ENCODE assay signal across 8 mouse cellular contexts in the genomic region with DNA sequence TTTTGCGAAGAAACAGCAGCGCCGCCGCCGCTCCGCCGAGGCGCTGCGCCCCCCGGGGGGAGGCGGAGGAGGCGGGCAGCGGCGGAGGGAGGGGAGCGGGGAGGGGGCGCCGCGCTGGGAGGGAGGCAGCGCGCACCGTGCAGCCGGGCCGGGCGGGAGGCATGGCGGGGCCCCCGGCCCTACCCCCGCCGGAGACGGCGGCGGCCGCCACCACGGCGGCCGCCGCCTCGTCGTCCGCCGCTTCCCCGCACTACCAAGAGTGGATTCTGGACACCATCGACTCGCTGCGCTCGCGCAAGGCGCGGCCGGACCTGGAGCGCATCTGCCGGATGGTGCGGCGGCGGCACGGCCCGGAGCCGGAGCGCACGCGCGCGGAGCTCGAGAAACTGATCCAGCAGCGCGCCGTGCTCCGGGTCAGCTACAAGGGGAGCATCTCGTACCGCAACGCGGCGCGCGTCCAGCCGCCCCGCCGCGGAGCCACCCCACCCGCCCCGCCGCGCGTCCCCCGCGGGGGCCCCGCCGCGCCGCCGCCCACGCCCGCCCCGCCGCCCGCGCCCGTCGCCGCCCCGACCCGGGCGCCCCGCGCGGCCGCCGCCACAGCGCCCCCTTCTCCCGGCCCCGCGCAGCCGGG. TPM values are rescaled to one million over a fixed set of nuclear protein-coding genes. Genes with fewer than 3 reads are reported as not detected.
DNase-seq lines count a peak whose midpoint lies in the region; ATAC-seq and TF ChIP-seq lines count a peak whose summit lies in the region.

A gene (plus strand): TSS at position 162 of the 631 bp plus-strand sequence.

- H3K4me3 ChIP-seq in intestine, embryonic 14.5 days (ENCODE audit: low read depth, low read length): peak within 1 kb of the TSS; percentile 76
- peak within 1 kb of the TSS; percentile 80 for H3K4me3 ChIP-seq in limb, embryonic 15.5 days
- peak within 1 kb of the TSS; percentile 73 for H3K4me3 ChIP-seq in midbrain, postnatal 0 days (ENCODE audit: low read depth, low read length)

- H3K4me2 ChIP-seq in intestine, embryonic 14.5 days (ENCODE audit: low read length): peak within 1 kb of the TSS; percentile 81
- peak within 1 kb of the TSS; percentile 86 for H3K4me2 ChIP-seq in limb, embryonic 15.5 days
- H3K4me2 ChIP-seq in midbrain, postnatal 0 days (ENCODE audit: low read depth, low read length, poor library complexity, severe bottlenecking): peak within 1 kb of the TSS; percentile 92

- WGBS in intestine, embryonic 14.5 days: 1% methylated on average over 42 of the region's 112 CpGs
- 0% methylated on average over 55 of the region's 112 CpGs for WGBS in limb, embryonic 15.5 days
- under 1% methylated on average over 47 of the region's 112 CpGs for WGBS in midbrain, postnatal 0 days

- H3K9me3 ChIP-seq in intestine, embryonic 14.5 days (ENCODE audit: control insufficient read depth, low read length): no peaks in the 10 kb centered on the region
- H3K9me3 ChIP-seq in limb, embryonic 15.5 days: no peaks in the 10 kb centered on the region
- no peaks in the 10 kb centered on the region for H3K9me3 ChIP-seq in midbrain, postnatal 0 days (ENCODE audit: low read length)

- H3K27me3 ChIP-seq in intestine, embryonic 14.5 days (replicated peaks; ENCODE audit: control insufficient read depth, insufficient read depth, low read length): no peaks in the 10 kb centered on the region
- no peaks in the 10 kb centered on the region for H3K27me3 ChIP-seq in limb, embryonic 15.5 days
- no peaks in the 10 kb centered on the region for H3K27me3 ChIP-seq in midbrain, postnatal 0 days (ENCODE audit: insufficient read depth, low read length)

- H3K36me3 ChIP-seq in intestine, embryonic 14.5 days (ENCODE audit: control insufficient read depth, insufficient read depth, low read length): peaks cover 45% of the 10 kb centered on the region
- peaks cover 44% of the 10 kb centered on the region for H3K36me3 ChIP-seq in limb, embryonic 15.5 days
- 0 out of 2 replicates have a peak, but pooled peaks cover 2% of the 10 kb centered on the region for H3K36me3 ChIP-seq in midbrain, postnatal 0 days (ENCODE audit: insufficient read depth, low read length)

- H3K9ac ChIP-seq in intestine, embryonic 14.5 days (ENCODE audit: low read length): peak within 1 kb of the TSS; percentile 79
- H3K9ac ChIP-seq in limb, embryonic 15.5 days: peak within 1 kb of the TSS; percentile 80
- H3K9ac ChIP-seq in midbrain, postnatal 0 days (replicated peaks; ENCODE audit: low read length, poor library complexity, severe bottlenecking): peak within 1 kb of the TSS; percentile 79

- 0 out of 2 replicates have a peak, but pooled peaks have one; percentile 7 for ATAC-seq in intestine, embryonic 14.5 days (replicated peaks; ENCODE audit: low FRiP score, low TSS enrichment, low read depth)
- no peak for ATAC-seq in limb, embryonic 15.5 days (ENCODE audit: insufficient number of reproducible peaks, low FRiP score, low TSS enrichment, low read depth)
- ATAC-seq in midbrain, postnatal 0 days (ENCODE audit: low FRiP score): peak; percentile 21; the same call in 1 of the 2 replicates

- no peak for TF ChIP-seq CTCF in midbrain, postnatal 0 days (IDR thresholded peaks at IDR 0.05)

- peaks cover 17% of the 10 kb centered on the region for H3K4me1 ChIP-seq in intestine, embryonic 14.5 days (replicated peaks; ENCODE audit: control insufficient read depth, insufficient read depth, low read length)
- H3K4me1 ChIP-seq in limb, embryonic 15.5 days: peaks cover 36% of the 10 kb centered on the region
- peaks cover 5% of the 10 kb centered on the region; the same call in 1 of the 2 replicates for H3K4me1 ChIP-seq in midbrain, postnatal 0 days (ENCODE audit: insufficient read depth, low read length)

- peak within 1 kb of the TSS; percentile 97 for H3K27ac ChIP-seq in intestine, embryonic 14.5 days (ENCODE audit: low read depth)
- peak within 1 kb of the TSS; percentile 97 for H3K27ac ChIP-seq in limb, embryonic 15.5 days
- peak within 1 kb of the TSS; percentile 87 for H3K27ac ChIP-seq in midbrain, postnatal 0 days (ENCODE audit: low read depth, low read length)

- peak; percentile 67 for DNase-seq in right cerebral cortex, adult 18-20 months
- no peak for DNase-seq in right cerebral cortex, postnatal 36 days (ENCODE audit: low spot score in 2 of 2)
- DNase-seq in cerebellum, postnatal 25 days: peak; percentile 74 to 77
- peak; percentile 57 for DNase-seq in gastrocnemius, postnatal 25 days
- peak; percentile 78 for DNase-seq in intestine, embryonic 14.5 days (ENCODE audit: low spot score)
- peak; percentile 66 for DNase-seq in midbrain, postnatal 0 days (ENCODE audit: low spot score)
- DNase-seq in testis, postnatal 14 days (ENCODE audit: low spot score): peak; percentile 61

RNA-seq across cellular contexts. Expression of the gene that starts here (rescaled TPM):
- 10 to 100 TPM; 15.6 to 16.7 TPM for total RNA-seq in gastrocnemius, postnatal 25 days (2021)
- polyA plus RNA-seq in intestine, embryonic 14.5 days (2014; fragmentation: Nextera tagmentation; extraction: Ambion mirVana): 15.4 and 17.6 TPM in 2 replicates
- polyA plus RNA-seq in limb, embryonic 15.5 days (2015; fragmentation: Nextera tagmentation; extraction: Ambion mirVana): 8.8 and 10.6 TPM in 2 replicates
- total RNA-seq in midbrain, postnatal 0 days (2014; rRNA removed): 65.3 and 86.9 TPM in 2 replicates
- polyA plus RNA-seq in midbrain, postnatal 0 days (2015; fragmentation: Nextera tagmentation; extraction: Ambion mirVana): 4.1 and 4.6 TPM in 2 replicates

Comparison
In these comparisons a context has a peak if more than half of its experiments do, and no peak if none do; other contexts are left out.
1. DNase-seq: peak in right cerebral cortex, adult 18-20 months (single experiment), cerebellum, postnatal 25 days (2 of 2), gastrocnemius, postnatal 25 days (single experiment), intestine, embryonic 14.5 days (single experiment), midbrain, postnatal 0 days (single experiment) and testis, postnatal 14 days (single experiment); none in right cerebral cortex, postnatal 36 days (0 of 2).
2. Peak in every context shown above with its lines, with median percentiles within 50 percentile points of each other: H3K27ac ChIP-seq, H3K4me2 ChIP-seq, H3K4me3 ChIP-seq and H3K9ac ChIP-seq.